Mouse (Mus musculus) embryo, embryonic 9.5 days (tissue): ENCODE data around the gene Zbtb9.

Experiments used
- DNase-seq: peaks from one replicate; pipeline ENCODE4 v3.0.0-alpha.2; 2017; ENCODE audit errors: extremely low spot score

Gene Zbtb9

DNA sequence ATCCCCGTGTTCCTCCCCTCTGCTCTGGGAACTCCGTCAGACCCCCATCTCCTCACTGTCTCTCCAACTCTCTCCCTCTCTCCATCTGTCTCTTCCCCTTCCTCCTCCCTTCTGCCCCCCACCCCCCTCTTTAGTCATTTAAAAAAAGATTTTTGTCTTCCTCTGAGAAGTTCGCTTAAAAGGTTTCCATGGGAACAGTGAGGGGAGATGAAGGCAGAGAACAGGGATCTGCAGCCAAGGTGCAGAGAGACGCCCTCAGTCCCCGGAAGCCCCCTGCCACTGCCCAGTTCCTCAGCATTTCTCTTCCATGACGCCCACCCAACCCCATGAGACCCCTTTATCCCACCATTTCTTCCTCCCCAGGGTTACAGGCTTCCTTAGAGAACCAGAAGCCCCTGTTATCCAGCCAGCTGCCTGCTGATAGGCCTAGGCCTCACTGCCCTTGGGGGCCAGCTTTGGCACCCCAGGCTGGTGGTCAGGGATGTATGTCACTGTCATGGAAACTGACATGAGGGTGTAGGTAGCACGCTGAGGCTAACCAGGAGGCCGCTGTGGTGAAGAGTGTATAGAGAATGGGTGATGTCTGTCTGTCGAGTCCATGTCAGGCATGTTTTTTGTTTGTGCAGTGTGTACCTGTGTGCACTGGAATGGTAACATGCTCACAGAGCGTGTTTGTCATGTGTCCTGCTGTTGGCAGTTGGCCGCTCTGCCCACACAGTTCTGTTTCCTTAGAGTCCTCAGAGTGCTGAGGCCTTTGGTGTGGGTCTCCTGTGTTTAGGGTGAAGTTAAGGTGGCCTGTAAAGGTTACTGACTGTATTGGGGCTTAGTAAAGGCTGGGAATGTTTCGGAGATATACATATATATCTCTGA lies 25.5 kb upstream of the Zbtb9 start:
- DNase-seq = peak; percentile 11

DNA sequence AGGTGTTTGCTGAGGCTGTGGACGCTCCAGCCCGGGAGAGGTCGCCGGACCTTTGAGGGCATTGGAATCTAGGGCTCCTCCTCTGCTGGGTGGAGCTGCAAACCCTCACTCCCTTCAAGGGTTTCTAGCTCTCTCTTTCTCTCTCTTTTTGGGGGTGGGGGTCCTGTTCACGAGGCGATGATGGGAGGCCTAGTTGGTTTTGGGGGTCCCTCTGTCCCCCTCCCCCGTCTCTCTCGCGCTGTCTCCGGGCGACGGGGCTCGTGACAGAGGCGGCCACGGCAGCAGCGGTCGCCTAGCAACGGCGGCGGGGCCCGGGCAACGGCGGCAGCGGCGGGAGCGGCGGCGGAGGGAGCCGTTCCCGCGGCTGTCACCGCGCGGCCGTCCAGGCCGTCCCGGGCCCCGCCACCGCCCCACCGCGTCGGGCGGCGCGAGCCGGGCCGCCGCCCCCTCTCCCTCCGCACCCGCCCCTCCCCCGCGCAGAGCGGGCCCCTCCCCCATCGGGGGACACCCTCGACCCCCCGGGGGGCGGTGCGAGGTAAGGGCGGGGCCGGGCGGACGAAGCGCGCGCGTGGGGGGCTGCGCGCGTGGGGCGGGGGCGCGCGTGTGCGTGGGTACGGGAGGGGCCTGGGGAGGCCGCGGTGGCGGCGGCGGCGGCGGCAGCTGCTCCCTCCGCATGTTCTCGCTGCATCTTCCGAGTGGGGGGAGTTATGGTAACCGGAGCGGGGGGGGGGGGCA lies 24.5 kb upstream of the Zbtb9 start:
- peak; percentile 73 for DNase-seq

DNA sequence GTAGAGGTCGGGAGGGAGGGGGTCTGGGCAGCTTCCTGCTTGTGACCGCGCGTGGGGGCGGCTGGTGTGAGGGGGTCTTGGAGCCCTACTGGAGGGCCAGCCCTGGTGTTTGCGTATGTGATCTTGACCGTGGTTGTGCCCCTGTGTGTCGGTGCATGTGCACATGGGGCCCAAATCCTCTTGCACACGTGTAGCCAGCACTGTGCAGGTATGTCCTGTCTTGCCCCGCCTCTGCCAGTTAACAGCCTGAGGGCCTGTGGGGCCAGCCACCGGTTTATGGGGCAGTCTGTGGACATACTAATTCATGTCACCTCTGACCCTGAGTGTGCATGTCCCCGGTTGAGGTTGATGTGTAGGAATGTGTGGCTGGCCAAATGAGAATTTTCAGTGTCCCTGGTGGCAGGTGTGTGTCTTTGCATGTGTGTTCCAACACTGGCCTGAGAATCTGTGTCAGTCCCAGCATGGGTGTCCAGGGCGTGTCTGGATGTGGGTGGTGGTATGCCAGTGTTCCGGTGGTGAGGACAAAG lies 23.9 kb upstream of the Zbtb9 start:
- peak; percentile 61 for DNase-seq

DNA sequence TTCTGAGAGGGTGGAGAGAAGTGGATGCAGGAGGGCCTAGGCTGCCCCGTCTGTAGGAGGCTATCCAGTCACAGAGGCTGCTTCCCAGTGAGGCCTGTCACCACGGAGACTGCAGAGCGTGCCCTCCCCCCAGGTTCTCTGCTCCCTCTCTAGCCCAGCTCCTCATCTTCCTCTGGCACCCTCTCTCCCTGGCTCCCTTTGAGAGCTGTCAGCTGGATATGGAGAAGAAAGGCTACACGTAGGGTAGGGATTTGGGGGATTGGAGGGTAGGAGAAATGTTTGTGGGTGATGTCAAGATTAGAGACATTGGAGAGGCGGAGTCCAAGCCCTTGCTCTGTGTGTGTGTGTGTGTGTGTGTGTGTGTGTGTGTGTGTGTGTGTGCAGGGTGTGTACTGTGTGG lies 23.1 kb upstream of the Zbtb9 start:
- no peak for DNase-seq

DNA sequence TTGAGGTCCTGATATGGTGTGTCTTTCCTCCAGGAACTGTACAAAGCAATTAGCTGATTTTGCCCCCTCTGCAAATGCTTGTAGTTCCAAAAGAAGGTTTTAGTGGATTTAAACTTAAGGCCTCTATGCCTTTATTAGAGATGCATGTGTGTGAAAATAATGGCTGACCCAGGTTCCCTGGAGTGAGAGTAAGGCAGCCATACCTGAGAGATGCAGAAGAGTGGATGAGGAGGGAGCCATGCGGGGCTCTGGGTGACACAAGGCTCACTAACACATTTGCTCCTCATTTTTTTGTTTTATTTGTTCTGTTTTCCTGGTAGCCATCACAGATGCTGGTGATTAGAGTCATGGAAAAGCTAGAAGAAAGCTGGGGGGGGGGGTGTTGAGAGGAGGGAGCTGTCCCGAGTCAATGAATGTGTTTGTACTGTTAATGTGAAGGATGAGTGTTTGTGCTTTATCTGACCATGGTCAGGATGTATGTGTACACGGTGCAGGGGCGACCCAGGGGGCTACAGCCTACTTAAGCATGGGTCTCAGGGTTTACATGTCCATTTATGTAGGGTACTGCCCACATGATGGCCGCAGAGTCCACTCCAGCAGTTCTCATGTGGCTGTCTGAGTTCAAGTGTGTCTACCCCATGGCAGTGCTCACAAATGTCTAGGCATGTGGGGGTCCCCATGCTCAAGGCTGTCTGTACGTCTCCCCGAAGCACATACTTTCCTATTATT lies 22.2 kb upstream of the Zbtb9 start:
- DNase-seq = no peak

- peak; percentile 87 for DNase-seq
Measured at GRCm38 (mm10) chr17:26951406-26951805, 21.6 kb upstream of the Zbtb9 start.

DNA sequence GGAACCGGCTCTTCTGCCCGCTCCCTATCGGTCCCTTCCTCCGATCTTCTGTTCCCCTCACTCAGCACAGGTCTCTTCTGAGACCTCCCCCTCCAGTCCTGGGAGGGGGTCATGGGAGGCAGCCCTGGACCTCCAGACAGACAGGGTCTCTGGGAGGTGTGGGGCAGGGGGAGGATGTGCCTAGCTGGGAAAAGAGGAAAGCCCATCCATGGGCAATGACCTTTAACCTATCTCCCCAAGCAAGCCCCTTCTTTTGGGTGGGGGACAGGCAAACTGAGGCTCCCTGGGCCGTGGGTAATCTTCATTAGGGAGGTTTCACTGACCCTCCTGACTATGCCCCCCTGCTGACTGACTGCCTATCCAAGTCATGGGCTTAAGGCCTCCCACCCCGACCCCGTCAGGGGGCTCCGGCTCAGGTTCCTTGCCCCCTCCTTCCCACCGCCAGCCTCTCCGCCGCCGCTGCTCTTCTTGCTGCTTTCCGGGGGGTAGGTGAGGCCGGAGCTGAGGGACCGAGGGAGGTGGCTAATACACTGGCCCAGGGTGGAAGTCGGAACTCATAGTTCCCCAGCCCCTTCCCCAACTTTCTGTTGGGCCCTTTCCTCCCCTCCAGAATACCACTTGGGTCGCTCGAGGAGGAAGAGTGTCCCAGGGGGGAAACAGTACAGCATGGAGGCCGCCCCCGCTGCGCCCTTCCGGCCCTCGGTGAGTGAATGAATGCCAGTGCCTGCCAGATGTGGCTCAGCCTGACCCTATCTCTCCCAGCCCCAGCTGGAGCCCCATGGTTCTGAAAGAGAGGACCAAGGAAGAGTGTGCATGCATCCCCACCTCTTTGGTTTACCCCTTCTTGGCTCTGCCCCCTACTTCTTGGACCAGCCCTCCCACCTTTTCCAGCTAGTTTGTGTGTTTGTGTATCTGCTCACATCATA lies 20.8 kb upstream of the Zbtb9 start:
- DNase-seq = peak; percentile 15

DNA sequence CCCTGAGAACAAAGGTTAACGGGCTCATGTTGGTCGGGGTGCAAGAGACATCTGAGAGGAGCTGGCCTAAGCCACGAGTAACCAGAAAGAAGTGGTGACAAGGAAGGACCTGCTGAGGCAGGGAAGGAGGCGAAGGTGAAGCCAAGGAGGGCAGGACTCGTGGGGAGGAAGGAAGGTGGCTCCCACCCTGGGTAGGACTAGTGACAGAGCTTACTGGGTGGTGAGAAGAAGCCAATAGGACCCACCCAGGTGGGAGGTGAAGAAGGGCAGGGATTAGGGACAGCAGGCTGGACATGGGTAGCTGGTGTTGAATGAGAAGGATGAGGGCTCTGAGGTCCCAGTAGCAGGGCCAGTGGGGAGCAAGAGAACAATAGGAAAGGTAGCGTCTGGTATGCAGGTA lies 19.8 kb upstream of the Zbtb9 start:
- DNase-seq = peak; percentile 11

- peak; percentile 9 for DNase-seq
Measured at GRCm38 (mm10) chr17:26953726-26954125, 19.2 kb upstream of the Zbtb9 start.

DNA sequence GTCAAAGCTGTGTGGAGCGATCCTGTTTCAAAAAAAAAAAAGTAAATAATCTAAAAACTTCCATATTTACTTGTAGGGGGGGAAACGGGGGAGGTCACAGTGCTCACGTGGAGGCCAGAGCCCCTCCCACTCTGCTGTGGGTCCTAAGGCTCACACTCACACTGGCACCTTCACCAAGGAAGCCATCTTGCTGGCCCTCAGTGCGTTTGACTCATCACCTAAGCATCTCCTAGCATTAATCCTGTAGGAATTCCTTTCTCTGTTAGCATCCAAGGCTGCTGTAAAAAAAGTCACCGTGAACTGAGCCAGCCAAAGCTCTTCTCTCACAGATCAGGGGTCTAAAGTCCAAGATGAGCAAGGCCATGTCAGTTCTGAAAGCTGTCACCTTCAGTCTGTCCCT lies 16.7 kb upstream of the Zbtb9 start:
- no peak for DNase-seq

GRCm38 (mm10) chr17:26956895-26957294 lies 16.1 kb upstream of the Zbtb9 start:
- DNase-seq = no peak

GRCm38 (mm10) chr17:26957872-26958271 lies 15.1 kb upstream of the Zbtb9 start:
- DNase-seq = no peak

- DNase-seq = no peak
Measured at GRCm38 (mm10) chr17:26958880-26959279, 14.1 kb upstream of the Zbtb9 start.

GRCm38 (mm10) chr17:26959815-26960214 lies 13.2 kb upstream of the Zbtb9 start:
- DNase-seq = no peak

GRCm38 (mm10) chr17:26961572-26962240 lies 11.3 kb upstream of the Zbtb9 start:
- DNase-seq = no peak

GRCm38 (mm10) chr17:26966993-26967392 lies 6.0 kb upstream of the Zbtb9 start:
- DNase-seq = no peak

GRCm38 (mm10) chr17:26967477-26967876 lies 5.5 kb upstream of the Zbtb9 start:
- no peak for DNase-seq

DNA sequence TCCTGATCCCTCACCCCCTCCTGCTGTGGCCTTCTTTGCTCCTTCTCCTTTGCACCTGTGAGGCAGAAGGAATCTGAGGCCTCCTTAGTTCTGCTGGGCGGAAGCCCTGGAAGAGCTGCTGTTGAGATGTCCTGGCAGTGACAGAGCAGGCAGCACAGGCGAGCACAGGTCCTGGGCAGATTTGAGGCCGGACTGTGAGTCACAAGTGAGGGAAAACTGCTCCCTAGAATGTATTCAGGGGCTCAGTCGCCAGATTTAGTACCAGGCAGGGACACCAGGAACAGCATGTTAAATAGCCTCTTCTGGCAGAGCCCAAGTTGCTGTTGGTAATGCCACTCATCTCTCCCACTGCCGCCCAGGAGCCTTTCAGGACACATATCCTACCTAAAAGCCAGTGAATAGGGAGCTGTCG lies 4.8 kb upstream of the Zbtb9 start:
- no peak for DNase-seq

- DNase-seq = no peak
Measured at GRCm38 (mm10) chr17:26969257-26969656, 3.7 kb upstream of the Zbtb9 start.

- no peak for DNase-seq
Measured at GRCm38 (mm10) chr17:26970221-26970620, 2.7 kb upstream of the Zbtb9 start.
